Mouse (Mus musculus) liver, embryonic 13.5 days (tissue): ENCODE data around the gene Asb15. TPM values are rescaled to one million over a fixed set of nuclear protein-coding genes. Genes with fewer than 3 reads are reported as not detected.

ENCODE experiments used
- ATAC-seq: fragments of 200-750 bp; cut with Nextera tagmentation; 2 replicates; pipeline ENCODE4 v1.8.0; 2017; ENCODE audit warnings: low read depth, mild to moderate bottlenecking, moderate number of reproducible peaks, moderate library complexity
- DNase-seq: peaks from one replicate; pipeline ENCODE4 v3.0.0; 2022
- H3K27ac ChIP-seq: fragments of 300-500 bp; sonication (generic); 2 replicates; pipeline ENCODE4 v1.5.1; 2015; ENCODE audit warnings: moderate library complexity, mild to moderate bottlenecking, inconsistent platforms
- H3K27me3 ChIP-seq: fragments of 300-500 bp; sonication (generic); 2 replicates; pipeline ENCODE4 v1.6.1; 2015; ENCODE audit warnings: mild to moderate bottlenecking, inconsistent platforms
- H3K36me3 ChIP-seq: fragments of 300-500 bp; sonication (generic); 2 replicates; pipeline ENCODE4 v1.6.1; 2015; ENCODE audit warnings: mild to moderate bottlenecking, inconsistent platforms
- H3K4me1 ChIP-seq: fragments of 300-500 bp; sonication (generic); replicated peaks from 2 replicates; pipeline ENCODE4 v1.6.1; 2015; ENCODE audit warnings: inconsistent platforms
- H3K4me2 ChIP-seq: fragments of 300-500 bp; sonication (generic); 2 replicates; pipeline ENCODE4 v1.6.1; 2015; ENCODE audit warnings: inconsistent platforms, mild to moderate bottlenecking, moderate library complexity
- H3K4me3 ChIP-seq: fragments of 300-500 bp; sonication (generic); replicated peaks from 2 replicates; pipeline ENCODE4 v1.5.1; 2015; ENCODE audit warnings: mild to moderate bottlenecking, inconsistent platforms
- H3K9ac ChIP-seq: fragments of 300-500 bp; sonication (generic); 2 replicates; pipeline ENCODE4 v1.6.1; 2015; ENCODE audit warnings: mild to moderate bottlenecking, inconsistent platforms
- H3K9me3 ChIP-seq: fragments of 300-500 bp; sonication (generic); replicated peaks from 2 replicates; pipeline ENCODE4 v1.6.1; 2016; ENCODE audit warnings: inconsistent platforms
- WGBS: fragments of 180-500 bp; shearing (Covaris S2); methylation state at CpG from one replicate; pipeline ENCODE4 v1.1.7; 2015; ENCODE audit not compliant: insufficient replicate concordance; 5-methylcytosine and 5-hydroxymethylcytosine counted together
- polyA plus RNA-seq: library from polyadenylated mRNA; unstranded; fragments of >200 nt; fragmentation: Nextera tagmentation; extraction: Ambion mirVana; gene quantifications from 2 replicates; pipeline ENCODE4 v1.2.1, GENCODE M21; 2015

Gene Asb15
- polyA plus RNA-seq, 1 experiment from 2014 or later = not detected

- Histone ChIP-seq H3K27ac (no peak overlapping the region), H3K36me3 (peaks cover 16% of the 10 kb centered on the region), H3K4me1 (no peaks in the 10 kb centered on the region), H3K9me3 (no peaks in the 10 kb centered on the region), H3K27me3 (no peaks in the 10 kb centered on the region), H3K4me2 (no peak overlapping the region), H3K9ac (no peak overlapping the region), H3K4me3 (no peak overlapping the region)
- WGBS = 68% methylated on average over 4 of the region's 4 CpGs
- ATAC-seq (no peak), DNase-seq (no peak)
Measured at GRCm38 (mm10) chr6:24609531-24609930, 81.6 kb downstream of the Asb15 start.

GRCm38 (mm10) chr6:24610358-24610757 lies 82.4 kb downstream of the Asb15 start:
- Histone ChIP-seq H3K27me3 (no peaks in the 10 kb centered on the region), H3K36me3 (peaks cover 24% of the 10 kb centered on the region), H3K9ac (no peak overlapping the region), H3K27ac (no peak overlapping the region), H3K4me3 (no peak overlapping the region), H3K9me3 (no peaks in the 10 kb centered on the region), H3K4me1 (no peaks in the 10 kb centered on the region), H3K4me2 (no peak overlapping the region)
- WGBS = 80% methylated on average over 4 of the region's 4 CpGs
- DNase-seq (no peak), ATAC-seq (no peak)

GRCm38 (mm10) chr6:24612074-24612755 lies 84.3 kb downstream of the Asb15 start:
- ATAC-seq (no peak), DNase-seq (no peak)
- Histone ChIP-seq H3K27me3 (no peaks in the 10 kb centered on the region), H3K9ac (no peak overlapping the region), H3K4me2 (no peak overlapping the region), H3K4me3 (no peak overlapping the region), H3K9me3 (no peaks in the 10 kb centered on the region), H3K4me1 (no peaks in the 10 kb centered on the region), H3K27ac (no peak overlapping the region), H3K36me3 (peaks cover 35% of the 10 kb centered on the region)
- WGBS = 75% methylated on average over 7 of the region's 7 CpGs

GRCm38 (mm10) chr6:24613346-24613745 lies 85.4 kb downstream of the Asb15 start:
- no peak overlapping the region for H3K27ac ChIP-seq
- peaks cover 46% of the 10 kb centered on the region for H3K36me3 ChIP-seq
- no peak overlapping the region for H3K9ac ChIP-seq
- DNase-seq (no peak), ATAC-seq (no peak)
- no peaks in the 10 kb centered on the region for H3K27me3 ChIP-seq
- no peak overlapping the region for H3K4me3 ChIP-seq
- H3K4me1 ChIP-seq = no peaks in the 10 kb centered on the region
- H3K4me2 ChIP-seq = no peak overlapping the region
- H3K9me3 ChIP-seq = no peaks in the 10 kb centered on the region
- WGBS = 91% methylated on average over 6 of the region's 6 CpGs

GRCm38 (mm10) chr6:24613918-24614317 lies 86.0 kb downstream of the Asb15 start:
- DNase-seq = no peak
- WGBS = 93% methylated on average over 4 of the region's 4 CpGs
- no peak overlapping the region for H3K9ac ChIP-seq
- peaks cover 46% of the 10 kb centered on the region for H3K36me3 ChIP-seq
- no peaks in the 10 kb centered on the region for H3K4me1 ChIP-seq
- no peak overlapping the region for H3K4me3 ChIP-seq
- no peaks in the 10 kb centered on the region for H3K27me3 ChIP-seq
- H3K4me2 ChIP-seq = no peak overlapping the region
- no peak for ATAC-seq
- no peak overlapping the region for H3K27ac ChIP-seq
- no peaks in the 10 kb centered on the region for H3K9me3 ChIP-seq

- Histone ChIP-seq H3K27ac (no peak overlapping the region), H3K9me3 (no peaks in the 10 kb centered on the region), H3K27me3 (no peaks in the 10 kb centered on the region), H3K4me1 (no peaks in the 10 kb centered on the region), H3K4me3 (no peak overlapping the region), H3K36me3 (peaks cover 54% of the 10 kb centered on the region), H3K4me2 (no peak overlapping the region), H3K9ac (no peak overlapping the region)
- no peak for DNase-seq
- 88% methylated on average over 4 of the region's 4 CpGs for WGBS
- no peak for ATAC-seq
Measured at GRCm38 (mm10) chr6:24616746-24617145, 88.8 kb downstream of the Asb15 start.

GRCm38 (mm10) chr6:24619285-24620045 lies 91.5 kb downstream of the Asb15 start:
- no peak for ATAC-seq
- Histone ChIP-seq H3K4me2 (no peak overlapping the region), H3K4me1 (no peaks in the 10 kb centered on the region), H3K27me3 (no peaks in the 10 kb centered on the region), H3K27ac (no peak overlapping the region), H3K9me3 (no peaks in the 10 kb centered on the region), H3K36me3 (peaks cover 50% of the 10 kb centered on the region), H3K4me3 (no peak overlapping the region), H3K9ac (no peak overlapping the region)
- WGBS = 69% methylated on average over 6 of the region's 6 CpGs
- no peak for DNase-seq

GRCm38 (mm10) chr6:24620936-24621335 lies 93.0 kb downstream of the Asb15 start:
- H3K9ac ChIP-seq = no peak overlapping the region
- H3K27me3 ChIP-seq = no peaks in the 10 kb centered on the region
- ATAC-seq (no peak), DNase-seq (no peak)
- WGBS = 77% methylated on average over 2 of the region's 2 CpGs
- H3K36me3 ChIP-seq = peaks cover 49% of the 10 kb centered on the region
- no peak overlapping the region for H3K4me3 ChIP-seq
- H3K9me3 ChIP-seq = no peaks in the 10 kb centered on the region
- H3K4me1 ChIP-seq = no peaks in the 10 kb centered on the region
- H3K27ac ChIP-seq = no peak overlapping the region
- no peak overlapping the region for H3K4me2 ChIP-seq

GRCm38 (mm10) chr6:24622098-24622497 lies 94.2 kb downstream of the Asb15 start:
- no peak overlapping the region for H3K4me3 ChIP-seq
- WGBS = 74% methylated on average over 2 of the region's 2 CpGs
- no peaks in the 10 kb centered on the region for H3K27me3 ChIP-seq
- ATAC-seq (no peak), DNase-seq (no peak)
- no peaks in the 10 kb centered on the region for H3K9me3 ChIP-seq
- H3K4me1 ChIP-seq = no peaks in the 10 kb centered on the region
- H3K36me3 ChIP-seq = peaks cover 47% of the 10 kb centered on the region
- no peak overlapping the region for H3K9ac ChIP-seq
- H3K27ac ChIP-seq = no peak overlapping the region
- H3K4me2 ChIP-seq = no peak overlapping the region

Other genes with a start within 250 kb of the Asb15 start
- gene Iqub, start 13.1 kb upstream of the Asb15 start, polyA plus RNA-seq = not detected in 2 replicates
- 279 and 307 TPM in 2 replicates for gene Ndufa5, start 131 bp upstream of the Asb15 start, polyA plus RNA-seq
- 0.09 and 0.14 TPM in 2 replicates for gene Lmod2, start 69.6 kb downstream of the Asb15 start, polyA plus RNA-seq
- gene Wasl, start 136.9 kb downstream of the Asb15 start, polyA plus RNA-seq = 20.8 and 22.6 TPM in 2 replicates
- 0.02 TPM in 1 of 2 replicates, not detected in the other for gene Hyal6, start 205.1 kb downstream of the Asb15 start, polyA plus RNA-seq
- not detected in 2 replicates for gene Hyal4, start 220.2 kb downstream of the Asb15 start, polyA plus RNA-seq